Mouse (Mus musculus): ENCODE measurements around the gene Vmn1r14.
"Not testable (repeated sequence)": the region's sequence is repeated elsewhere in the genome, so short reads cannot be mapped to it uniquely, and the experiment has no call there.

Vmn1r14 gene

GRCm38 (mm10) chr6:57231386-57231785 lies at the start of gene Vmn1r14:
Gene Vmn1r14, plus strand, starts transcription at chr6:57231686.
- no peak for DNase-seq (ENCODE audit: low spot score)

GRCm38 (mm10) chr6:57190016-57190415 lies 41.5 kb upstream of the Vmn1r14 start:
- not testable (repeated sequence) for DNase-seq (ENCODE audit: low spot score)

GRCm38 (mm10) chr6:57202990-57203389 lies 28.5 kb upstream of the Vmn1r14 start, which contains the start of gene Vmn1r13:
Gene Vmn1r13, plus strand, starts transcription at chr6:57203290.
- DNase-seq (ENCODE audit: low spot score): not testable (repeated sequence)

- DNase-seq (ENCODE audit: low spot score): no peak
Measured at GRCm38 (mm10) chr6:57257652-57258051, 26.2 kb downstream of the Vmn1r14 start, which contains the start of gene Vmn1r15. Gene Vmn1r15, plus strand, starts transcription at chr6:57257952.

- DNase-seq (ENCODE audit: low spot score): no peak
Measured at GRCm38 (mm10) chr6:57260990-57261389, 29.5 kb downstream of the Vmn1r14 start.

- DNase-seq (ENCODE audit: low spot score): no peak
Measured at GRCm38 (mm10) chr6:57271881-57272280, 40.4 kb downstream of the Vmn1r14 start.

GRCm38 (mm10) chr6:57272517-57272916 lies 41.0 kb downstream of the Vmn1r14 start:
- no peak for DNase-seq (ENCODE audit: low spot score)

- no peak for DNase-seq (ENCODE audit: low spot score)
Measured at GRCm38 (mm10) chr6:57278952-57279351, 47.5 kb downstream of the Vmn1r14 start.

All from testis, postnatal 14 days (tissue).